Mouse (Mus musculus) NIH3T3 (cell line): ENCODE data around the gene Gm732.

Source experiments
- DNase-seq: peaks from one replicate; pipeline ENCODE4 v3.0.0-alpha.2; 2012; ENCODE audit warnings: low read depth

Gm732 gene

DNA sequence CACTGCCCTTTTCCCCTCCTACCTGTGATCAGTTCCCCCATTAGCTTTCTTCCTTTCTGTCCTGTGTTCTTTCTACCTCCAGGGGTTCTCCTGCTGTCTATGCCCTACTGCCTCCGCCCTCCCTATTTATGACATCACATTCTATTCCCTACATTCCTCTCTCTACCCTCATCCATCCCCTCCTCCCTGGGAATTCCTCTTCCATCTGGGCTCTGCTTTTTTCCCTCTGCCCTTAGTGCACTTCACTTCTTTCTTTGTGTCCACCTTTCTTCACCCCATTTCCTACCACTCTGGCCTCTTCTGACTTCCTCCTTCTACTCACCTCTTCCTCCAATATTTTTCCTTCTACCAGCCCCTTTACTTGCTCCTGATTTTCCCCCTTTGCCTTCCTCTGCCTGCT lies at the start of gene Gm732:
TSS of gene Gm732 (minus strand) at position 101 of the 400 bp plus-strand sequence.
- DNase-seq = no peak
